Mouse (Mus musculus) embryonic stem cell, embryonic (primary cell): ENCODE measurements at regions not wholly inside any gene's neighbourhood (a gene's known extent, or its start where the extent isn't known, plus 50 kb on each side); places are given as distances from the start of the nearest gene placed in this dataset.
"Not testable (repeated sequence)": the region's sequence is repeated elsewhere in the genome, so short reads cannot be mapped to it uniquely, and the experiment has no call there.

Source experiments
- CTCF ChIA-PET, 4 experiments: fragments of 300-600 bp in 2 of 4; fragments of 350-600 bp in 2 of 4; sonication (Branson Sonifier 250); formaldehyde crosslinking; loops; one replicate each; lab custom pipeline; 2022; ENCODE audit warnings: inconsistent platforms in 2 of 4; lab: Charles Lee
- POLR2A ChIA-PET, 4 experiments: fragments of 300-600 bp in 2 of 4; fragments of 350-600 bp in 2 of 4; sonication (Branson Sonifier 250); formaldehyde crosslinking; loops; one replicate each; lab custom pipeline; 2022; ENCODE audit warnings: antibody characterized with exemption in 4 of 4, inconsistent platforms in 1 of 4; lab: Charles Lee

- ChIA-PET POLR2A (interaction anchor here (0.7 to 1.6 kb wide), 6 partner anchors 14 to 176 kb away, joined by 3 to 7 read pairs (median 4); no protein-coding TSS in a partner anchor), CTCF (interaction anchor here (0.6 to 1.0 kb wide), 8 partner anchors 14 to 560 kb away, joined by 3 to 13 read pairs (median 4); no protein-coding TSS in a partner anchor)
Measured at GRCm38 (mm10) chr7:73222929-73223512, 152.3 kb upstream of the Rgma start.

GRCm38 (mm10) chr7:73233539-73234158 lies 141.7 kb upstream of the Rgma start:
- ChIA-PET POLR2A (interaction anchor here in 1 of 4 experiments (1.4 kb wide), 1 partner anchor 8 kb away, joined by 3 read pairs; no protein-coding TSS in a partner anchor), CTCF (interaction anchor here in 1 of 4 experiments (0.7 kb wide), 1 partner anchor 130 kb away, joined by 3 read pairs; no protein-coding TSS in a partner anchor)

GRCm38 (mm10) chr7:73238486-73238885 lies 136.8 kb upstream of the Rgma start:
- CTCF ChIA-PET, result no interaction called here
- POLR2A ChIA-PET, result interaction anchor here in 2 of 4 experiments (0.6 to 1.0 kb wide), 3 partner anchors 16 to 31 kb away, joined by 3 to 4 read pairs (median 3); no protein-coding TSS in a partner anchor

GRCm38 (mm10) chr7:73243591-73244355 lies 131.5 kb upstream of the Rgma start:
- ChIA-PET CTCF (interaction anchor here in 1 of 4 experiments (0.6 kb wide), 1 partner anchor 879 kb away, joined by 3 read pairs; no protein-coding TSS in a partner anchor), POLR2A (interaction anchor here in 2 of 4 experiments (0.6 to 0.7 kb wide), 2 partner anchors 209 to 1798 kb away, joined by 3 to 8 read pairs; no protein-coding TSS in a partner anchor)

GRCm38 (mm10) chr7:73245431-73245830 lies 129.9 kb upstream of the Rgma start:
- ChIA-PET POLR2A (no interaction called here), CTCF (no interaction called here)

GRCm38 (mm10) chr7:73250593-73250992 lies 124.7 kb upstream of the Rgma start:
- POLR2A ChIA-PET, result no interaction called here
- CTCF ChIA-PET, result no interaction called here

GRCm38 (mm10) chr7:73251187-73251740 lies 124.0 kb upstream of the Rgma start:
- CTCF ChIA-PET, result no interaction called here
- POLR2A ChIA-PET, result interaction anchor here in 1 of 4 experiments (0.9 kb wide), 1 partner anchor 10 kb away, joined by 3 read pairs; no protein-coding TSS in a partner anchor

- POLR2A ChIA-PET, CTCF ChIA-PET: not testable (repeated sequence)
Measured at GRCm38 (mm10) chr7:73254972-73255371, 120.3 kb upstream of the Rgma start.

GRCm38 (mm10) chr7:73260140-73260539 lies 115.2 kb upstream of the Rgma start:
- ChIA-PET CTCF (no interaction called here), POLR2A (no interaction called here)

GRCm38 (mm10) chr7:73261750-73262149 lies 113.6 kb upstream of the Rgma start:
- POLR2A ChIA-PET, result interaction anchor here in 3 of 4 experiments (1.0 to 1.1 kb wide), 3 partner anchors 10 kb away, joined by 3 read pairs; no protein-coding TSS in a partner anchor

GRCm38 (mm10) chr7:73262526-73262925 lies 112.8 kb upstream of the Rgma start:
- CTCF ChIA-PET, result interaction anchor here in 1 of 4 experiments (0.7 kb wide), 1 partner anchor 430 kb away, joined by 4 read pairs; no protein-coding TSS in a partner anchor
- POLR2A ChIA-PET, result interaction anchor here in 3 of 4 experiments (1.0 to 1.1 kb wide), 3 partner anchors 9 to 137 kb away, joined by 3 to 4 read pairs (median 3); no protein-coding TSS in a partner anchor

More at GRCm38 (mm10) chr7:73261750-73262149, 113.6 kb upstream of the Rgma start:
- CTCF ChIA-PET, result no interaction called here

GRCm38 (mm10) chr7:73269626-73270025 lies 105.7 kb upstream of the Rgma start:
- ChIA-PET POLR2A (interaction anchor here in 2 of 4 experiments (0.7 to 1.2 kb wide), 2 partner anchors 17 to 704 kb away, joined by 3 to 6 read pairs; no protein-coding TSS in a partner anchor), CTCF (interaction anchor here in 1 of 4 experiments (0.7 kb wide), 1 partner anchor 152 kb away, joined by 4 read pairs; no protein-coding TSS in a partner anchor)

- CTCF ChIA-PET, result interaction anchor here in 1 of 4 experiments (0.6 kb wide), 1 partner anchor 112 kb away, joined by 7 read pairs; no protein-coding TSS in a partner anchor
- POLR2A ChIA-PET, result no interaction called here
Measured at GRCm38 (mm10) chr7:73272787-73273186, 102.5 kb upstream of the Rgma start.

- ChIA-PET POLR2A (no interaction called here), CTCF (interaction anchor here in 1 of 4 experiments (0.5 to 0.7 kb wide), 2 partner anchors 10 to 883 kb away, joined by 3 to 4 read pairs; no protein-coding TSS in a partner anchor)
Measured at GRCm38 (mm10) chr7:73275814-73276271, 99.5 kb upstream of the Rgma start.

GRCm38 (mm10) chr7:73278616-73279015 lies 96.7 kb upstream of the Rgma start:
- ChIA-PET POLR2A (no interaction called here), CTCF (no interaction called here)

GRCm38 (mm10) chr7:73279936-73280445 lies 95.3 kb upstream of the Rgma start:
- ChIA-PET CTCF (no interaction called here), POLR2A (no interaction called here)

- ChIA-PET POLR2A (no interaction called here), CTCF (no interaction called here)
Measured at GRCm38 (mm10) chr7:73286244-73286643, 89.1 kb upstream of the Rgma start.

- CTCF ChIA-PET, result no interaction called here
- POLR2A ChIA-PET, result interaction anchor here in 1 of 4 experiments (1.1 kb wide), 1 partner anchor 323 kb away, joined by 3 read pairs; no protein-coding TSS in a partner anchor
Measured at GRCm38 (mm10) chr7:73293337-73293736, 82.0 kb upstream of the Rgma start.
